Mouse (Mus musculus): Measurements from ENCODE around the gene Adamtsl2. TPM values are rescaled to one million over a fixed set of nuclear protein-coding genes. Genes with fewer than 3 reads are reported as not detected.

The Adamtsl2 gene
- total and polyA plus RNA-seq, 3 experiments, result 0.13 TPM; not detected in 2

GRCm38 (mm10) chr2:27122578-27122977, 43.4 kb downstream of the Adamtsl2 start:
- H3K4me1 ChIP-seq (ENCODE audit: control insufficient read depth in 1 of 2, insufficient read depth in 2 of 2), result peaks cover 5 to 45% of the 10 kb centered on the region in 2 experiments; a peak in 3 of 4 replicates
- H3K27ac ChIP-seq (ENCODE audit: insufficient read depth, low read depth), result no peak overlapping the region
- TF ChIP-seq JUN (IDR thresholded peaks at IDR 0.05; ENCODE audit: insufficient read depth, low read depth, low read length) (no peak), EP300 (IDR thresholded peaks at IDR 0.05; ENCODE audit: low read length) (no peak), HCFC1 (IDR thresholded peaks at IDR 0.05; ENCODE audit: low read depth, low read length) (no peak), MEF2A (IDR thresholded peaks at IDR 0.05; ENCODE audit: borderline replicate concordance, low read depth, low read length) (no peak), MAX (IDR thresholded peaks at IDR 0.05; ENCODE audit: low read length) (no peak), IRF4 (IDR thresholded peaks at IDR 0.05; ENCODE audit: low read depth, low read length) (no peak), GABPA (IDR thresholded peaks at IDR 0.05; ENCODE audit: insufficient replicate concordance, low read depth, low read length) (no peak), ZC3H11A (IDR thresholded peaks at IDR 0.05; ENCODE audit: low read depth, low read length) (no peak), USF2 (conservative IDR thresholded peaks at IDR 0.05; ENCODE audit: low read depth, low read length) (no peak), MYC (IDR thresholded peaks at IDR 0.05; ENCODE audit: low read depth, low read length) (no peak), ETS1 (conservative IDR thresholded peaks at IDR 0.05; ENCODE audit: low read depth, low read length) (no peak), NELFE (IDR thresholded peaks at IDR 0.05; ENCODE audit: low read depth, low read length) (no peak; the same call in 1 of the 2 replicates), ZKSCAN1 (IDR thresholded peaks at IDR 0.05; ENCODE audit: borderline replicate concordance, low read depth, low read length) (no peak), E2F4 (IDR thresholded peaks at IDR 0.05; ENCODE audit: insufficient replicate concordance, low read depth, low read length) (no peak), MXI1 (IDR thresholded peaks at IDR 0.05; ENCODE audit: low read depth, low read length) (no peak), RCOR1 (conservative IDR thresholded peaks at IDR 0.05; ENCODE audit: low read depth, low read length) (no peak)
- peaks cover 10% of the 10 kb centered on the region for H3K9me3 ChIP-seq (replicated peaks; ENCODE audit: low read length)
- peak; percentile 52 for DNase-seq (ENCODE audit: extremely low read depth)
- peak overlapping the region; percentile 44; the same call in 1 of the 2 replicates for H3K4me2 ChIP-seq (ENCODE audit: insufficient read depth, low read depth, poor library complexity, severe bottlenecking)
- dilution Hi-C loops (cut with MboI; ENCODE audit: extremely low pct_ligation_motif_present, extremely low pct_unique_long_range_greater_than_20kb, low sequenced_read_pairs), result no loop called here
- H3K4me3 ChIP-seq (replicated peaks in 1 of 3; ENCODE audit: low read depth in 2 of 3, low read length in 2 of 3, poor library complexity in 1 of 3), result no peak overlapping the region
- H3K9ac ChIP-seq (ENCODE audit: insufficient read depth, low read depth), result no peak overlapping the region
- in situ Hi-C loops (cut with MboI; ENCODE audit: low pct_ligation_motif_present, low pct_unique_long_range_greater_than_20kb, low sequenced_read_pairs), result loop anchor here (5.0 kb wide), 1 partner anchor 35 kb away; no protein-coding TSS in a partner anchor
- H3K36me3 ChIP-seq (replicated peaks in 1 of 2; ENCODE audit: control insufficient read depth in 1 of 2, insufficient read depth in 1 of 2, low read length in 1 of 2), result no peaks in the 10 kb centered on the region
- H3K79me2 ChIP-seq (replicated peaks; ENCODE audit: control insufficient read depth, extremely low read depth, insufficient read depth, poor library complexity, severe bottlenecking), result no peaks in the 10 kb centered on the region
- peaks cover 17% of the 10 kb centered on the region for H3K27me3 ChIP-seq (replicated peaks)

DNA sequence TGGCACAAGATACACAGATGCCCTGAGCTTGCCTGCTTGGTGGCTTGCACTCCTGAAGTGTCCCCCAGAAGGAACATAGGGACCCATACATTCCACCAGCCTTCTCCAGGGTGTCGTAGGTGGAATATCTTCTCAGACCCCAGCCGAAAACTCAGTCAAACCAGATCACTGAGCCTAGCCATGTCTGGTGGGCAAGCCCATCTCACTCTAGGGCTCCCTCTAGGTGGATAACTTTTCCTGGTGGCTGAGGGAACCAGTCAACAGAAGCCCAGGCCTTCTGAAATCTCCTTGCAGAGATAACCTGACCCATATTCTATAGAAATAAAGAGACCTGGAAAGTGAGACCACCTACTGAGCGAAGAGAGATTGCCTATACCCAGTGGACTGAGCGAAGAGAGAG, 43.9 kb downstream of the Adamtsl2 start:
- Histone ChIP-seq H3K36me3 (replicated peaks in 1 of 2; ENCODE audit: control insufficient read depth in 1 of 2, insufficient read depth in 1 of 2, low read length in 1 of 2) (no peaks in the 10 kb centered on the region), H3K9ac (ENCODE audit: insufficient read depth, low read depth) (no peak overlapping the region), H3K27ac (ENCODE audit: insufficient read depth, low read depth) (no peak overlapping the region), H3K4me2 (ENCODE audit: insufficient read depth, low read depth, poor library complexity, severe bottlenecking) (no peak overlapping the region), H3K79me2 (replicated peaks; ENCODE audit: control insufficient read depth, extremely low read depth, insufficient read depth, poor library complexity, severe bottlenecking) (no peaks in the 10 kb centered on the region), H3K9me3 (replicated peaks; ENCODE audit: low read length) (peaks cover 10% of the 10 kb centered on the region), H3K4me1 (ENCODE audit: control insufficient read depth in 1 of 2, insufficient read depth in 2 of 2) (peaks cover 5 to 45% of the 10 kb centered on the region in 2 experiments; a peak in 3 of 4 replicates), H3K4me3 (replicated peaks in 1 of 3; ENCODE audit: low read depth in 2 of 3, low read length in 2 of 3, poor library complexity in 1 of 3) (no peak overlapping the region), H3K27me3 (replicated peaks) (peaks cover 15% of the 10 kb centered on the region)
- peak; percentile 14 for DNase-seq (ENCODE audit: extremely low read depth)
- TF ChIP-seq PAX5 (IDR thresholded peaks at IDR 0.05; ENCODE audit: low read length) (no peak), RAD21 (IDR thresholded peaks at IDR 0.05; ENCODE audit: low read depth, low read length) (peak; percentile 12), CTCF (conservative IDR thresholded peaks at IDR 0.05 in 1 of 2, IDR thresholded peaks at IDR 0.05 in 1 of 2; ENCODE audit: low read depth in 2 of 2, low read length in 2 of 2) (peak in 1 of 2 experiments; percentile 46; a peak in 2 of 4 replicates)
- dilution Hi-C loops (cut with MboI; ENCODE audit: extremely low pct_ligation_motif_present, extremely low pct_unique_long_range_greater_than_20kb, low sequenced_read_pairs), result no loop called here
- in situ Hi-C loops (cut with MboI; ENCODE audit: low pct_ligation_motif_present, low pct_unique_long_range_greater_than_20kb, low sequenced_read_pairs), result loop anchor here (5.0 kb wide), 1 partner anchor 36 kb away; no protein-coding TSS in a partner anchor

Data from CH12.LX (cell line).